Mouse (Mus musculus) brain, embryonic 18.5 days (tissue): ENCODE results near the gene Tet1.
"Not testable (repeated sequence)": the region's sequence is repeated elsewhere in the genome, so short reads cannot be mapped to it uniquely, and the experiment has no call there.

ENCODE experiments used
- DNase-seq: peaks from one replicate; pipeline ENCODE4 v3.0.0-alpha.2; 2012; ENCODE audit warnings: low read depth, low spot score

The Tet1 gene

GRCm38 (mm10) chr10:62851025-62851424, 57.8 kb downstream of the Tet1 start:
- DNase-seq: no peak

DNA sequence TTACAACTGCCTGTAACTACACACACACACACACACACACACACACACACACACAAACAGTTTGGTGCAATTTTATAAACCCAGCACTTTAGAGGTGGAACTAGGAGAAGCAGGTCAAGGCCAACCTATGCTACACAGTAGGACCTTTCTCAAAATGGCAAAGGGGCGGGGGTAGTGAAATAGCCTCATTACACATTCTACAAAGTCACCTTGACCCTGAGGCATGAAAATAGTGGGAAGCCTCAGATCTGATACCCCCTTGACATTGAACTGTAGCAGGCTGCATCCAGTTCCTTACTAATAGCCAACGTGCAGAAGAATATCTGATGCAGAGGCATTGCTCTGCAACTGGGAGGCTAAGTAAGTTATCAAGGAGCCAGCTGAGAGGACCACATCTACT, 60.0 kb downstream of the Tet1 start:
- no peak for DNase-seq

GRCm38 (mm10) chr10:62847069-62847626, 61.6 kb downstream of the Tet1 start:
- DNase-seq: no peak

- no peak for DNase-seq
Observed at GRCm38 (mm10) chr10:62843787-62844491, 64.9 kb downstream of the Tet1 start.

DNA sequence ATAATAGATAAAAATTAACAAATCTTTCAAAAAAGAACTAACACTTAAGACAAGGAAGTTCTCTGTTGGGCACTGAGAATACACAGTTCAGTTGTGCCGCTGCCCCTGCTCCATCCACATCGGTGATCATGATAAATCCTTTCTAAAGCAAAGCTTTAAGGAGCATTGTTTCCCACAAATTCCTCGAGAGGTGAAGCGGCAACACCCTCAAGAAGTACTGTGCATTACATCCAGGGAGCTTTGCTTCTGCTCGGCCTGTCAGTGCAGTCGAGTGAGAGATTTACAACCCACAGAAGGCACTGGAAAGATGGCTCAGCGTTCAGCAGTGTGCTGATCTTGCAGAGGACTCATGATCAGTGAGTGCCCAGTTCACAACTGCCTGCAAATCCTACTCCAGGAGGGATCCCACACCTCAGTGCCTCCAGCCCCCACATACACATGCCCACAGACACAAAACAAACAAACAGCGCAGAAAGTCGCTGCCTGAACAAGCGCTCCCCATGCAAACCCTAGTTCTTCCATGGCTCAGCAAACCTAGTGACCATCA, 66.8 kb downstream of the Tet1 start:
- no peak for DNase-seq

DNA sequence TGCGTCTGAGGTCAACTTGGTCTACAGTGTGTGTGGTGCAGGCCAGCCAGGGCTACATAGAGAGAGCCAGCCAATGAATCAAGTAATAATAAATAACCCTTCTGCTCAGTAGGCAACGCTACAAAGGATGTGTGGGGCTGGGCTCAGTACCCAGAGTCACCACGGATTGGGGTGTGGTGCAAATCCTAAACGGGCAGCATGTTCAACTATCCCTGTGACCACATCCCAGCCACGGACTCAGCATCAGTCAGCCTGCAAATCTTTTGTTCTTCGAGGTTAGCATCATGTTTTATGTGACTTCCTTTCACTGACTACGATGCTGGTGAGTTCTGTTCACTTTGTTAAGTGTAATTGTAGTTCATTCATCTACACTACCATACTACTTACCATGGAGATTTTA, 68.1 kb downstream of the Tet1 start:
- no peak for DNase-seq

- DNase-seq: no peak
Observed at GRCm38 (mm10) chr10:62837987-62838386, 70.8 kb downstream of the Tet1 start.

GRCm38 (mm10) chr10:62832783-62833182, 76.0 kb downstream of the Tet1 start:
- DNase-seq: no peak

GRCm38 (mm10) chr10:62831546-62831945, 77.2 kb downstream of the Tet1 start:
- DNase-seq: no peak

- no peak for DNase-seq
Observed at GRCm38 (mm10) chr10:62824474-62824873, 84.3 kb downstream of the Tet1 start.

DNA sequence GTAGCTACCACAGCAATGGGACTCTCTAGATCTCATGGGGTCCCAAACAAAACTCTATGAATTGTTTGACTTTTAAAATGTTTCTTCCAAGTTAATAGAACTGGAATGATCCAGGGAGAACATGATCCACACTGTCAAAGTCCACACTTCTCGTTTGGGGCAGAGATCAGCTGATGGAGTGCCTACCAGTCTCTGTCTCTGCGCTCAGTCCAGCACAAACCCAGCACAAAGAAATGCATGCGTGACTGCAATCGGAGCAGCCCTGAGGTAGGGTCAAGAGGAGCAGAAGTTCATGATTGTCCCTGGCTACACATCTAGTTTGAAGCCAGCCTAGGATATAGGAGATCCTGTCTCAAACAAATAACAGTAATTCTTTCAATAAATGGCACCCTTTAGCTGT, 85.4 kb downstream of the Tet1 start:
- no peak for DNase-seq

- DNase-seq: no peak
Observed at GRCm38 (mm10) chr10:62810010-62810409, 98.8 kb downstream of the Tet1 start.

- DNase-seq: no peak
Observed at GRCm38 (mm10) chr10:62808766-62809165, 100.0 kb downstream of the Tet1 start.

GRCm38 (mm10) chr10:62808316-62808715, 100.5 kb downstream of the Tet1 start:
- DNase-seq: no peak

GRCm38 (mm10) chr10:62804106-62804505, 104.7 kb downstream of the Tet1 start:
- no peak for DNase-seq

DNA sequence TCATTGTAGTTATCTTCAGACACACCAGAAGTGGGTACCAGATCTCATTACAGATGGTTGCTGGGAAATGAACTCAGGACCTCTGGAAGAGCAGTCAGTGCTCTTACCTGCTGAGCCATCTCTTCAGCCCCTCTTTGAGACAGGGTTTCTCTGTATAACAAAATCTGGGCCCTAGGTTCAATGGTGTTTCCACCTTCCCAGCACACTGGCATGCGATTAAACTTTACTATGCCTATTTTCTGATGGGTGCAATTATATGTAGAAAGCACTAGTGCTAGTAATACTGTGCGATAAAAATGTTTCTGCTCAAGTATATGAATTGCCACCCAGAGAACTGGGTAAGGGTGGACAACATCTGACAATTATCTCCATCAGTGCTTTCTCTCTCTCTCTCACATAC, 105.5 kb downstream of the Tet1 start:
- no peak for DNase-seq

GRCm38 (mm10) chr10:62794221-62794620, 114.6 kb downstream of the Tet1 start:
- no peak for DNase-seq

- DNase-seq: no peak
Observed at GRCm38 (mm10) chr10:62793091-62793453, 115.7 kb downstream of the Tet1 start.

- DNase-seq: peak; percentile 97
Observed at GRCm38 (mm10) chr10:62792177-62793090, 116.4 kb downstream of the Tet1 start, which contains the start of gene Ccar1. Gene Ccar1 (minus strand): TSS chr10:62792286.

DNA sequence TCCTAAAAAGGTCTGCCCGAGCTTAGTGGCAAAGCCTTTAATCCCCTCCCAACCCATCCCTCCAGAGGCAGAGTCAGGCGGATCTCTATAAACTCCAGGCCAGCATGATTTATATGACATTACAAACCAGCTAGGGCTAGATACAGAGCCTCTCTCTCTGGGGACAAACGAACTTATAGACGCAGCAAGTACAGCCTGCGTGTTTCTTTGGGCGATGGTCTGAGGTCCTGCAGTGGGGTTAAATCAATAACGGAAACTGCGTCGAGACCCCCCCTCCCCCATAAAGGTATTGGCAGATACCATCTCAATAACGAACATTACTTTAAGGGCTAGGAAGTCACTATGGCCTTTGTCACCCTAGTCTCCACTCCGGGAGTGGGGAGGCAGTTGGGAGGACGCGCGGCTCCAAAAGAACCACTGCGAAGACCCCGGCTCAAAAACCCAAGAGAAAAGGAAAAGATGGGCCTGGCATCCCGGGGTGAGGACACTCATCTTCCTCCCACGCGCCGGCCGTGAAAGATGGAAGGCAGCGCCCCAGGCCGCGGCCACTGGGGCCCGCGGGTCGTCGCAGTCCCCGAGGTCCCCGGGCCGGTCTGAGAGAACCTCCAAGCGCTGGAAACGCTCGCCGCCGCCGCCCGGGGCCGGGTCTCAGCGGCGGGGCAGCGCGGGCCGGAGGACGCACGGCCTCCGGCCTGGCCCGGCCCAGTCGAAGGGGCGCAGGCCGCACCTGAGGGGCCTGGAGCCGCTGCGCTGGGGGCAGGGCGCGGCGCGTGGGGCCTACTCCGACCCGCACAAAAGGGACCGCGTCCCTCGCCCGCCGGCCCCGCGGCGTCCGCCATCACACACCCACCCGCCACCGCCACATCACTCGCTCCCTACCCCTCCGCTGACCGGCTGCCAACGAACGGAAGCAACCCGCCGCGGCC, 117.3 kb downstream of the Tet1 start:
- DNase-seq: no peak

DNA sequence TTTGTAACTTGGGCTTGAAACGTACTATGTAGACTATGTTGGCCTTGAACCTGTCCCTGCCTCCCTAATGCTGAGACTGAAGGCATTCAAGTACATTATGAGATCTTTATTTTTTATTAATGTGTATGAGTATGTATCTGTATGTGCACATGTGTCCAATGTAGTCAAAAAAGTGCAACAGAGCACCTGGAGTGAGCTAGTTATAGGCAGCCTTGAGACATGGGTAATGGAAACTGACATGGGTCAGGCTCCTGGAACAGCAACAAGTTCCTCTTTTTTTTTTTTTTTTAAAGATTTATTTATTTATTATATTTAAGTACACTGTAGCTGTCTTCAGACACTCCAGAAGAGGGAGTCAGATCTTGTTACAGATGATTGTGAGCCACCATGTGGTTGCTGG, 127.0 kb downstream of the Tet1 start:
- DNase-seq: not testable (repeated sequence)
